ENCODE assay signal across 20 mouse cellular contexts in the genomic region with DNA sequence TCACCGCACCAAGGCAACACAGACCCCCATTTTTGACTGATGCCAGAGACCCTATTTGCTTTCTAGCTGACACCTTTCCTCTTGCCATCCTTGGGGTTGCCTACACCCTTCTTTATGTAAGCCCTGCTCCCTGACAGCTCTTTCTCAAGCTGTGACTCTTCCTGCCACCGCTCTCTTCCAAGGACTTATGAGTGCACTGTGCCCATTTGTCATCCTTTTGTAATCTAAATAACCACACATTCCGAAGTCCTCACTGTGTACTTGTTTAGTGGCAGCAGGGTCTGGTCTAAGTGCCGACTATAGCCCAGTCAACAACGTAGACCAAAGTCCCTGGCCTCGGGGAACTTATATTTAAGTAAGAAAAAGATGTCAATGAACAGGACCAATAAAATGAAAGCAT.
DNase-seq lines count a peak whose midpoint lies in the region; ATAC-seq and TF ChIP-seq lines count a peak whose summit lies in the region.
"Had no signal": no experiment of that assay in that cellular context is flagged by ENCODE, and none has a peak within 500 bp of the region (broad histone marks: within the 10 kb centered on the region; RNA-seq: fewer than 3 reads in every experiment).

No protein-coding gene starts in this region.

- 91% methylated on average over 6 of the region's 6 CpGs for WGBS in forebrain, postnatal 0 days

- no peaks in the 10 kb centered on the region for H3K9me3 ChIP-seq in forebrain, postnatal 0 days (ENCODE audit: low read length)
- H3K9me3 ChIP-seq: embryonic facial prominence, embryonic 13.5 days; embryonic facial prominence, embryonic 15.5 days; forebrain, embryonic 10.5 days; forebrain, embryonic 12.5 days had no signal

- H3K36me3 ChIP-seq in forebrain, postnatal 0 days (ENCODE audit: insufficient read depth): no peaks in the 10 kb centered on the region
- H3K36me3 ChIP-seq: embryonic facial prominence, embryonic 13.5 days; embryonic facial prominence, embryonic 15.5 days; forebrain, embryonic 10.5 days; forebrain, embryonic 12.5 days had no signal

- H3K9ac ChIP-seq in forebrain, postnatal 0 days: no peak overlapping the region
- H3K9ac ChIP-seq: embryonic facial prominence, embryonic 13.5 days; embryonic facial prominence, embryonic 15.5 days; forebrain, embryonic 12.5 days had no signal

- peak; percentile 54 for DNase-seq in adrenal gland, adult 2 months
- no peak for DNase-seq in adrenal gland, adult 18-20 months (ENCODE audit: low spot score in 2 of 2)
- DNase-seq in adrenal gland, postnatal 10 days: peak; percentile 20
- peak; percentile 12 for DNase-seq in adrenal gland, postnatal 25 days
- no peak for DNase-seq in cerebellum, adult 11-12 months
- no peak for DNase-seq in forebrain, postnatal 0 days
- DNase-seq: cerebellum, adult 18-20 months; cerebellum, adult 8-10 months; cerebellum, adult 9-11 months; cerebellum, postnatal 14 days; cerebellum, postnatal 36 days; embryo, embryonic 11 days had no signal

- no peak overlapping the region for H3K4me2 ChIP-seq in forebrain, postnatal 0 days (ENCODE audit: low read depth)
- H3K4me2 ChIP-seq: embryonic facial prominence, embryonic 13.5 days; embryonic facial prominence, embryonic 15.5 days; forebrain, embryonic 12.5 days had no signal

- H3K4me1 ChIP-seq in forebrain, postnatal 0 days (ENCODE audit: insufficient read depth): no peaks in the 10 kb centered on the region
- H3K4me1 ChIP-seq: embryonic facial prominence, embryonic 13.5 days; embryonic facial prominence, embryonic 15.5 days had no signal

- H3K4me3 ChIP-seq in forebrain, postnatal 0 days (ENCODE audit: low read depth, low read length): no peak overlapping the region
- H3K4me3 ChIP-seq: embryonic facial prominence, embryonic 13.5 days; embryonic facial prominence, embryonic 15.5 days; erythroblast, embryonic 14.5 days; forebrain, embryonic 10.5 days; forebrain, embryonic 12.5 days had no signal

- TF ChIP-seq CTCF in forebrain, postnatal 0 days (IDR thresholded peaks at IDR 0.05; ENCODE audit: low read depth): no peak

- no peak for ATAC-seq in megakaryocyte progenitor cell, adult 5-6 weeks (replicated peaks; ENCODE audit: poor library complexity)
- no peak for ATAC-seq in forebrain, postnatal 0 days
- ATAC-seq: forebrain, embryonic 14.5 days; forebrain, embryonic 16.5 days had no signal

- no peak overlapping the region for H3K27ac ChIP-seq in forebrain, postnatal 0 days (ENCODE audit: low read depth, low read length)
- H3K27ac ChIP-seq: embryonic facial prominence, embryonic 13.5 days; embryonic facial prominence, embryonic 15.5 days; forebrain, embryonic 10.5 days; forebrain, embryonic 12.5 days had no signal

- no peaks in the 10 kb centered on the region for H3K27me3 ChIP-seq in forebrain, postnatal 0 days (ENCODE audit: insufficient read depth, low read length)
- H3K27me3 ChIP-seq: embryonic facial prominence, embryonic 13.5 days; embryonic facial prominence, embryonic 15.5 days; forebrain, embryonic 12.5 days had no signal

Comparison
In these comparisons a context has a peak if more than half of its experiments do, and no peak if none do; other contexts are left out.
1. DNase-seq: peak in adrenal gland, adult 2 months (single experiment), adrenal gland, postnatal 10 days (single experiment) and adrenal gland, postnatal 25 days (single experiment); none in adrenal gland, adult 18-20 months (0 of 2), cerebellum, adult 11-12 months (single experiment) and forebrain, postnatal 0 days (single experiment).